Mouse (Mus musculus) heart, postnatal 36 days (tissue): Measurements from ENCODE around the gene Haus3. TPM values are rescaled to one million over a fixed set of nuclear protein-coding genes. Genes with fewer than 3 reads are reported as not detected.

Source experiments
- DNase-seq, 2 experiments: peaks; one replicate each; pipeline ENCODE4 v3.0.0; 2021 to 2022
- intact Hi-C: fragments of 180-260 bp; cut with DNase I; formaldehyde crosslinking; loops from one replicate; pipeline ENCODE4 v1.15.1; 2025
- total RNA-seq, 2 experiments: library from RNA; stranded (reverse); gene quantifications; 2 replicates each; pipeline ENCODE4 v1.2.3; 2021

The Haus3 gene
- total RNA-seq: 1 to 10 TPM; 3.4 to 4.1 TPM

DNA sequence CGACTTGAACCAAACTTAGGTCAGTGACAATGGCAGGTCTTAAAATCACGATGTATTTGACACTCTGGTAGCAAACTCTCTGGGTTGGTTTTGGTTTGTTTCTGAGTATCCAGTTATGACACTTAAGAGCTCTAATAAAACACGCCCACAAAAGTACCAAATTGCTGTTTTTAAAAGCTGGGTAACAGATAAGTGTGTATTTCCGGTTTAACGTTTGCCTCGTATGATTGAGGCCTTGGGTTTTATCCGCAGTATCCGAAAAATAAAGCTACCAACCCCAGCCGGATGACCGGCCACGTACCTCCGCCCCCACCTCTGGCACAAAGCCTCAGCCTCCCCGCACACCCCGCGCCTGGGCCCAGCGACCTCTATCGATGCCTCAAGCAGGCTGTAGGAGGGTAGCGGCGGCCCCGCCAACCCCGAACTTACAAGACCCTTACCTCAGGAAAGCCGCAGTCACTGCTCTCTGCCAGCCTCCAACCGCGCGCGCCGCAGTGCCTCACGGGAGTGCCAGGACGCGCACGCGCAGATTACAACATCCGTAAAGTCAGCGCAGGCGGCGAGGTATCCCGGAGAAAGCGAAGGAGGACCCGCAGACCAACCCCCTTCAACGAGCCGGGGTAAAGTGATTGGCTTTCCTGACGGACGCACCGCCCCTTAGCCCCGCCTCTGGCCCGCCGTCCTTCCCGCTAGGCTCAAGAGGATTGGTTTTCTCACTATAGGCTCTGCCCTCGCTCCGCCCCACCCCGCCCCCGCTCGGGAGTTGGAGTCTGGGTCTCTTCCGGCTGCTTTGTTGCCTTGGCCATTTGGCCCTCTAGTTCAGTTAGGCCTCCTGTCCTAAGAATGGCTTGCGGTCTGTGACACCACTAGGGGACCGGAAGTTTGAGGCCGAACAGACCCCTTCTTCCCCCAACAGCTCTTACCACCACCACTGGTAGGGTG is at the start of gene Haus3, which contains the start of gene Poln:
Haus3 (minus strand) TSS at position 578 of the 942 bp plus-strand sequence.
Poln (minus strand) TSS at position 499 of the 942 bp plus-strand sequence.
- intact Hi-C loops: no loop called here
- peak; percentile 95 for DNase-seq

- intact Hi-C loops: no loop called here
- DNase-seq: no peak
These were observed 49.3 kb upstream of the Haus3 start for GRCm38 (mm10) chr5:34218672-34219071.

- intact Hi-C loops: no loop called here
- no peak for DNase-seq
These were observed 48.4 kb upstream of the Haus3 start for GRCm38 (mm10) chr5:34217756-34218155.

- no peak for DNase-seq
- intact Hi-C loops: no loop called here
These were observed 46.7 kb upstream of the Haus3 start for GRCm38 (mm10) chr5:34216025-34216424.

DNA sequence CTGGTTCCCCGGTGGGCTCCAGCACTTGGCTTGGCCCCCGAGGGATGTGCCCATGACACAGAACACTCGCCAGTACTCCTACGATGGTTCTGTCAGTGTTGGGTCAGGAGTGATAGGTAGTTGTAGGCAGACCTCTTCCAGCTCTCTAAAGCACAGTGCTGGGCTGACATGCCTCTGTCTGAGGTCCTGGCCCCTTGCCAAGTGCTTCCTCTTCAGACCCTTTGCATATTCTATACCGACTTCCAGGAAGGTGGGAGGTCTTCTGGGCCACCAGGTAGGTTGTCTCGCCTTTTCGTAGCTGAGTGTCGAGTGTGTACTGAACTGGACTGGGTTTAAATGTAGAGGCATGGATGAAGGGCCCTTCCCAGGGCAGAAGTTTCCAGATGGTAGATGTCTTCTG is 44.3 kb upstream of the Haus3 start:
- no peak for DNase-seq
- intact Hi-C loops: no loop called here

- intact Hi-C loops: loop anchor here (1.0 kb wide), 1 partner anchor 45 kb away; no protein-coding TSS in a partner anchor
- DNase-seq: peak; percentile 74 to 78
These were observed 41.0 kb upstream of the Haus3 start for GRCm38 (mm10) chr5:34210279-34210678.

DNA sequence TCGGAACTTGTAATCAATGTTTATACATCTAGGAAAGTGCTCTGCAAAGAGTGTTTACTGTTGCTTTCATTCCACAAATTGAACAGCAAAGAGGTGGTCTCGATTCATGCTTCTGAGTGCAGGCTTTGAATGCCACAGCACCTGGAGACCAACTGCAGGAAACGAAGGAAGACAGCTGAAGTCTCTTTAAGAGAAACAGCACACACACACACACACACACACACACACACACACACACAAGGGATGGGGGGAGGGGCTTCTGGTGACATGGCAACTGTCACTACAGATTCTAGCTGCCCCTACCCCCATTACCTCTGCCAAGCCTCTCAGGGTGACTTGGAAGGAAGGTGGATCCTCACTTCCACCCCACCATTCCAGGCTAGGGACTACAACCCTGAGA is 38.2 kb upstream of the Haus3 start:
- intact Hi-C loops: loop anchor here (5.0 kb wide), 1 partner anchor 110 kb away; no protein-coding TSS in a partner anchor
- DNase-seq: no peak

DNA sequence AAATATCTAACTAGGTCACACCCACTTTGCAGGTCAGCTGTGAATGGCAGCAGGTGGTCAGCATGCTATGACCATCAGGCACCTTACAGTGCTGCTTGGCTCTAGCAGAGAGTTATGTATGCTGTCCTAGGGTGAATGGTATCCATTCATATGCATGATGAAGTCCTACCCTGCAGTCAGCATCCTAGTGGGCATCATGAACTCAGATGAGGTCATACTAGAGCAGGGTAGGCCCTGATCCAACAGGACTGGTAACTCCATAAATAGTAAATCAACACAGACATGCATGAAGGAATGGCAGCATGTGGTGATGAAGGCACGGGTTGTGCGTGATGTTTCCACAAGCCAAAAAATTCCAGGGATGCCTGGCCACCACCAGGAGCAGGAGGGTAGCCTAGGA is 36.5 kb upstream of the Haus3 start:
- intact Hi-C loops: loop anchor here (5.0 kb wide), 1 partner anchor 108 kb away; no protein-coding TSS in a partner anchor
- no peak for DNase-seq

DNA sequence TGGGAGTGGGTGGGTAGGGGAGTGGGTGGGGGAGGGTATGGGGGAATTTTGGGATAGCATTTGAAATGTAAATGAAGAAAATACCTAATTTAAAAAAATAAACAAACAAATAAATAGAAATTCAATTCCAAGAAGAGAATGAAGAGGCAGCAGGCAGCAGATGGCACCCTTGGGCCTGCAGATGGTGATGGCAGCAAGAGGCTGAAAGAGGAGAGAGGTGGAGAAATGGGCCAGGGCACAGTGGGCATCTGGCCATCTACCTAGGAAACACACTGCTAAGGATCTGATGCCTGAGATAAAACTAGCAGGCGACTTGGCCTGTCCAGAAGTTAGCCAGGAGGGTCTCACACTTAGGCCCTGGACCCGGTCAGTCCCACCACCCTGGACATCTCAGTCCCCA is 35.6 kb upstream of the Haus3 start:
- intact Hi-C loops: loop anchor here (5.0 kb wide), 1 partner anchor 108 kb away; no protein-coding TSS in a partner anchor
- DNase-seq: no peak

- intact Hi-C loops: no loop called here
- no peak for DNase-seq
These were observed 32.7 kb upstream of the Haus3 start for GRCm38 (mm10) chr5:34202006-34202405.

DNA sequence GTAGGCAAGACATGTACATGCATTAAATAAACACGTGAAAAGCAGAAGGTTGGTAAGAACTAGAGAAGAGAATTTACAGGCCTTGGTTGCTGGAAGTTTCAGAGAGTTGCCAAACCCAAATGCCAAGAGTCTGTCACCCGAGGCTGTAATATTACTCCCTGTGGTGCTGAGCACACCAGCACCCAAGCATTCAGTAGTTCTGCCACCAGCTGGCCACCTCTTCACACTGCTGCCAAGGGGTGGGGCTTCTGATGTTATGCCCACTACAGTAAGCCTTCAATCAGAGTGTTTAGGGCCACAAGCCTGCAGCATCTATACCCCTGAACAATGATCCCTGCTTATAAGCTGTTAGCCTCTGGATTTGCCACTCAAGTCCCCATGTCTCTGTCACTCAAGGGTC is 32.1 kb upstream of the Haus3 start:
- DNase-seq: no peak
- intact Hi-C loops: no loop called here

GRCm38 (mm10) chr5:34198615-34199014 is 29.3 kb upstream of the Haus3 start:
- no peak for DNase-seq
- intact Hi-C loops: no loop called here

GRCm38 (mm10) chr5:34197243-34197642 is 27.9 kb upstream of the Haus3 start:
- no peak for DNase-seq
- intact Hi-C loops: no loop called here

DNA sequence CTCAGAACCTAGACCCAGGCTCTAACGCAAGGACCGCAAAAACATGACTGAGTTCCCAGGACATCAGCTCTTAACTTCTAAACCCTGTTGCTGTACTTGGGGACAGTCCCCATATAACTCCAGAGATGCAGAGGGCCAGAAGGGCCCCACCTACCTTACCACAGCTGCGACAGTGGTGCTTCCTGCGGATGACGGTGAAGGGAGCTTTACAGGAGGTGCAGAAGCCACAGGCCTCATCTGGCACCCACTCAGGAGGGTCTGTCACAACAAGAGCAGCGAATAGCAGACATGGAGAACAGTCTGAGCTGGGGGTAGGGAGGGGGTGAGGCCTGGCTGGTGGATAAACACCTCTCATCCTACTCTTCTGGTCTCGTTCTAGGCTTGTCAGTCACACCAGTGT is 27.1 kb upstream of the Haus3 start:
- no peak for DNase-seq
- intact Hi-C loops: no loop called here

DNA sequence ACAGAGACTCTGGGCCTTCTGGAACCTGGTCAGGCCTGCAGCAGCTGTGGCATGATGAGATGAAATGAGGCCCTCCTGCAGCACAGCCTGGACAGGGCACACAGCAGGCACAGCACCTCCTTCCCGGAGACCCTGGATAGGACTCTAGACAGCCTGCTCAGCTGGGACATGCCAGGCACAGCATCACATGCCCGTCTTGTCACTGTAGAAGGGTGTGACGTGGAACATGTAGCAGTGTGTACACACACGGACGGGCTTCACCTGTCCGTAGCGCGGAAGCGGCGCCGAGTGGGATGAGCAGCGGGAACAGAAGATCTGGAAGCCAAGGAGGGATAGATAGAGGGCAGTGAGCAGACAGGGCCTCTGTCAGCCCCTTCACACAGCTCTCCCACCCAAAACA is 26.5 kb upstream of the Haus3 start:
- intact Hi-C loops: no loop called here

GRCm38 (mm10) chr5:34194975-34195662 is 25.8 kb upstream of the Haus3 start:
- intact Hi-C loops: loop anchor here (5.0 kb wide), 1 partner anchor 98 kb away; no protein-coding TSS in a partner anchor
- DNase-seq: no peak

More for the DNA sequence above, 26.5 kb upstream of the Haus3 start:
- no peak for DNase-seq

- DNase-seq: no peak
- intact Hi-C loops: loop anchor here (5.0 kb wide), 1 partner anchor 97 kb away; no protein-coding TSS in a partner anchor
These were observed 25.1 kb upstream of the Haus3 start for GRCm38 (mm10) chr5:34194426-34194825.

- intact Hi-C loops: loop anchor here (1.0 to 5.0 kb wide), 2 partner anchors 50 to 95 kb away; no protein-coding TSS in a partner anchor
- no peak for DNase-seq
These were observed 22.5 kb upstream of the Haus3 start for GRCm38 (mm10) chr5:34191843-34192242.

DNA sequence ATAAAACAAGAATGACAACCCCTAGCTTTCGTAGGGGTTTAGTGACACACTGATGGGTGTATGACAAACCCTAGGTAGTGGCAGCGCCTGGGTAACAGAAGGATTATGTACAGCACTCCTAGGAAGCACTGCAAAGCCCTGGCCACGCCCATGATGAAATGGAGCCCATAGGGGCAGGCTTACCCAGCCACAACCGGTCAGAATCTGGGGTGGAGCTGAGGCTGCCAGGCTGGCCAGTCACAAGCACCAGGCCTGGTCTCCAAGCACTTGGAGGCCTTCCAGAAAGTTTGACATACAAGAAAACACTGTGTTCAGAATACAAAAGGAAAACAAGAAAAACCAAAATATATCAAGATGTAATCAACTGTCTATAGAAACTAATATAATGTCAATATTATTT is 21.7 kb upstream of the Haus3 start:
- DNase-seq: no peak
- intact Hi-C loops: loop anchor here (5.0 kb wide), 1 partner anchor 94 kb away; no protein-coding TSS in a partner anchor

DNA sequence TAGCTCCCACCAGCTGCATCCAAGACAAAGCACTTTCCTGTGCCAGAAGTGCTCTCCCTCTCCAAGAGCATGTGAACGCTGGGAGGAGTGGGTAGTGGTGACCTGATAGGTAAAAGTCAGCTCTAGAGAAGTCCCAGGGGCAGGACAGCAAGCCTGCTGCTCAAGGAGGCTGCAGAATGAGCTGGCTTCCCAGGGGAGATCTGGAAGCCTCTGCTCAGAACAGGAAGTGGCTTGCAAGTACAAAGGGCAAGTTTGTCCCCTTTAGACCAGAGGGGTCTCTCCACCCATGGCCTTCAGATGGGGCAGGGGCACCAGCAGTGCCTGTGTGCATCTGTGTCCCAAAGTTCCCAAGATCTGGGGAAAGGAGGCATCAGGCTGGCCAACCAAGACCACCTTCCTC is 20.2 kb upstream of the Haus3 start:
- intact Hi-C loops: loop anchor here (10.0 kb wide), 4 partner anchors 255 to 535 kb away; partner anchors contain the start of genes Add1, Nelfa, Slbp and Tacc3

GRCm38 (mm10) chr5:34188856-34189255 is 19.5 kb upstream of the Haus3 start:
- intact Hi-C loops: loop anchor here (10.0 kb wide), 4 partner anchors 254 to 534 kb away; partner anchors contain the start of genes Add1, Nelfa, Slbp and Tacc3
- no peak for DNase-seq

More for the DNA sequence above, 20.2 kb upstream of the Haus3 start:
- no peak for DNase-seq
